Mouse (Mus musculus) intestine, embryonic 16.5 days (tissue): ENCODE results near the gene Nckap1. TPM values are rescaled to one million over a fixed set of nuclear protein-coding genes. Genes with fewer than 3 reads are reported as not detected.

ENCODE experiments used
- ATAC-seq: fragments of 200-750 bp; cut with Nextera tagmentation; 2 replicates; pipeline ENCODE4 v1.8.0; 2017; ENCODE audit warnings: moderate TSS enrichment, moderate library complexity
- H3K27ac ChIP-seq: fragments of 300-500 bp; sonication (generic); 2 replicates; pipeline ENCODE4 v1.5.1; 2014; ENCODE audit warnings: mild to moderate bottlenecking, low read length
- H3K27me3 ChIP-seq: fragments of 300-500 bp; sonication (generic); replicated peaks from 2 replicates; pipeline ENCODE4 v1.6.1; 2014; ENCODE audit warnings: low read length, control low read depth, mixed read lengths; ENCODE audit not compliant: control insufficient read depth, insufficient read depth
- H3K36me3 ChIP-seq: fragments of 300-500 bp; sonication (generic); 2 replicates; pipeline ENCODE4 v1.6.1; 2014; ENCODE audit warnings: low read length, control low read depth; ENCODE audit not compliant: control insufficient read depth, insufficient read depth
- H3K4me1 ChIP-seq: fragments of 300-500 bp; sonication (generic); 2 replicates; pipeline ENCODE4 v1.6.1; 2014; ENCODE audit warnings: low read length, control low read depth, mixed read lengths; ENCODE audit not compliant: control insufficient read depth, insufficient read depth
- H3K4me2 ChIP-seq: fragments of 300-500 bp; sonication (generic); 2 replicates; pipeline ENCODE4 v1.6.1; 2014; ENCODE audit warnings: low read depth, low read length, control low read depth
- H3K4me3 ChIP-seq: fragments of 300-500 bp; sonication (generic); 2 replicates; pipeline ENCODE4 v1.5.1; 2014; ENCODE audit warnings: mild to moderate bottlenecking, low read length
- H3K9ac ChIP-seq: fragments of 300-500 bp; sonication (generic); 2 replicates; pipeline ENCODE4 v1.6.1; 2014; ENCODE audit warnings: low read depth, low read length
- H3K9me3 ChIP-seq: fragments of 300-500 bp; sonication (generic); 2 replicates; pipeline ENCODE4 v1.6.1; 2016; ENCODE audit warnings: low read length, control low read depth; ENCODE audit not compliant: control insufficient read depth
- WGBS: fragments of 180-500 bp; shearing (Covaris S2); extraction: QIAGEN DNeasy Blood & Tissue Kit; methylation state at CpG from one replicate; pipeline ENCODE4 v1.1.7; 2014; 5-methylcytosine and 5-hydroxymethylcytosine counted together
- microRNA counts: library from miRNA; unstranded; fragments of <30 nt; microRNA quantifications from one replicate; lab custom pipeline; 2016
- microRNA-seq: library from miRNA; unstranded; fragments of <30 nt; microRNA quantifications from one replicate; pipeline ENCODE4, GENCODE M21; 2016
- polyA plus RNA-seq: library from polyadenylated mRNA; unstranded; fragments of >200 nt; fragmentation: Nextera tagmentation; extraction: Ambion mirVana; gene quantifications from 2 replicates; pipeline ENCODE4 v1.2.1, GENCODE M21; 2015

Gene Nckap1
- polyA plus RNA-seq, 1 experiment from 2014 or later: 26.1 TPM

GRCm38 (mm10) chr2:80465991-80466821 is 115.0 kb downstream of the Nckap1 start:
- Histone ChIP-seq H3K4me3 (no peak overlapping the region), H3K4me2 (no peak overlapping the region), H3K9me3 (no peaks in the 10 kb centered on the region), H3K4me1 (no peaks in the 10 kb centered on the region), H3K9ac (no peak overlapping the region), H3K27ac (no peak overlapping the region), H3K36me3 (no peaks in the 10 kb centered on the region), H3K27me3 (no peaks in the 10 kb centered on the region)
- WGBS: 59% methylated on average over 16 of the region's 16 CpGs
- ATAC-seq: no peak

- Histone ChIP-seq H3K27me3 (no peaks in the 10 kb centered on the region), H3K4me3 (no peak overlapping the region), H3K36me3 (no peaks in the 10 kb centered on the region), H3K4me2 (no peak overlapping the region), H3K27ac (no peak overlapping the region), H3K9me3 (no peaks in the 10 kb centered on the region), H3K4me1 (no peaks in the 10 kb centered on the region), H3K9ac (no peak overlapping the region)
- no peak for ATAC-seq
- 76% methylated on average over 8 of the region's 8 CpGs for WGBS
Observed at GRCm38 (mm10) chr2:80461827-80462226, 119.4 kb downstream of the Nckap1 start.

MicroRNAs within 50 kb of the gene (microRNA counts, 519-probe panel; counts per million panel counts)
- 1,868 counts per million, percentile 35 among the panel's probes with 10 or more counts for microRNA mmu-miR-684 (lab: Ali Mortazavi, UCI)

Small RNA genes within 50 kb of the gene (microRNA-seq; reads per million reads assigned to microRNA genes)
- gene Mir684-1: not detected

Other genes starting within 250 kb of the Nckap1 start
- 1.9 and 2.4 TPM in 2 replicates for gene Frzb, start 133.8 kb downstream of the Nckap1 start, polyA plus RNA-seq
- 16.1 and 17.9 TPM in 2 replicates for gene Dusp19, start 35.7 kb upstream of the Nckap1 start, polyA plus RNA-seq
- 33.3 and 38.8 TPM in 2 replicates for gene Nup35, start 35.9 kb upstream of the Nckap1 start, polyA plus RNA-seq